Mouse (Mus musculus) left cerebral cortex, postnatal 10 days (tissue): ENCODE measurements around the gene Glra2. TPM values are rescaled to one million over a fixed set of nuclear protein-coding genes. Genes with fewer than 3 reads are reported as not detected.
"Not testable (repeated sequence)": the region's sequence is repeated elsewhere in the genome, so short reads cannot be mapped to it uniquely, and the experiment has no call there.

Experiments
- DNase-seq, 2 experiments: peaks; one replicate each; pipeline ENCODE4 v3.0.0; 2021 to 2022; ENCODE audit warnings: low spot score in 2 of 2, mixed read lengths in 1 of 2; ENCODE audit errors: extremely low spot score in 1 of 2
- intact Hi-C: fragments of 180-260 bp; cut with DNase I; formaldehyde crosslinking; loops from one replicate; pipeline ENCODE4 v1.15.1; 2025
- total RNA-seq, 2 experiments: library from RNA; stranded (reverse); gene quantifications; 2 replicates each; pipeline ENCODE4 v1.2.3; 2021

The Glra2 gene
- 10 to 100 TPM; 39.1 to 41.5 TPM for total RNA-seq

GRCm38 (mm10) chrX:165326939-165327698 is at the start of gene Glra2:
Gene Glra2 (minus strand): TSS chrX:165327393.
- DNase-seq: peak; percentile 6 to 11
- intact Hi-C loops: loop anchor here (2.0 kb wide), 1 partner anchor 820 kb away; no protein-coding TSS in a partner anchor

GRCm38 (mm10) chrX:165362798-165363197 is 35.6 kb upstream of the Glra2 start:
- peak; percentile 5 to 32 for DNase-seq
- intact Hi-C loops: no loop called here

GRCm38 (mm10) chrX:165344611-165345010 is 17.4 kb upstream of the Glra2 start:
- DNase-seq: no peak
- intact Hi-C loops: no loop called here

GRCm38 (mm10) chrX:165327699-165328333 is 623 bp upstream of the Glra2 start:
- DNase-seq: peak; percentile 45 to 49
- intact Hi-C loops: loop anchor here (2.0 kb wide), 1 partner anchor 819 kb away; no protein-coding TSS in a partner anchor

GRCm38 (mm10) chrX:165193550-165193949 is 133.6 kb downstream of the Glra2 start:
- DNase-seq: no peak
- intact Hi-C loops: loop anchor here (5.0 kb wide), 1 partner anchor 954 kb away; no protein-coding TSS in a partner anchor

- intact Hi-C loops: loop anchor here (5.0 kb wide), 1 partner anchor 956 kb away; no protein-coding TSS in a partner anchor
- DNase-seq: no peak
Observed at GRCm38 (mm10) chrX:165191170-165191569, 136.0 kb downstream of the Glra2 start.

- intact Hi-C loops: not testable (repeated sequence)
Observed at GRCm38 (mm10) chrX:165182948-165183347, 144.2 kb downstream of the Glra2 start.

GRCm38 (mm10) chrX:165156549-165156948 is 170.6 kb downstream of the Glra2 start:
- intact Hi-C loops: no loop called here
- no peak for DNase-seq

More at GRCm38 (mm10) chrX:165182948-165183347, 144.2 kb downstream of the Glra2 start:
- DNase-seq: not testable (repeated sequence)

GRCm38 (mm10) chrX:165104171-165104570 is 223.0 kb downstream of the Glra2 start:
- no peak for DNase-seq

More at GRCm38 (mm10) chrX:165104171-165104570, 223.0 kb downstream of the Glra2 start:
- intact Hi-C loops: no loop called here
